Mouse (Mus musculus): Measurements from ENCODE around the gene Myh6.

DNA sequence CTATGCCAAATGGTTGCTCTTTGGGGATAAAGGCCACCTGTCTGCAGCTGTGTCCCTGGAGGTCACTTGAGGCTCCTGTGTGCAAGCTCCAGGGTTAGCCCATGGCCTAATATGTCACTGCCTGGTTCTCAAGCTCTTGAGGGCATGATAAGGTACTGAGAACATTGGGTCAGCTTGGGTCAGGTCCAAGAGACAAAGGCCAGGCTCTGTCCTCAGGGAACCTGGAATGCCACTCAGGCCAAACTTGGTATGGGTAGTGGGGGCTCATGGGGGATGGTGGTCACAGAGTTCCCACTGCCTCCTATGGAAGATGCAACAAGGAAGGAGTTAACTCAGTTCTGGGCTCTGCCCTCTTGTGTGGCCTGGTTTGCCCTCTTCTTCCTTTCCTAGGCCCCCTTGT is 1.6 kb upstream of the Myh6 start:
- TF ChIP-seq CTCF (IDR thresholded peaks at IDR 0.05; ENCODE audit: extremely low read depth, insufficient read depth, low read length) (no peak), POLR2A (IDR thresholded peaks at IDR 0.05; ENCODE audit: extremely low read depth, insufficient read depth, low read length) (no peak)

Measured in cortical plate, adult 2 months (tissue).